Mouse (Mus musculus) intestine, embryonic 14.5 days (tissue): ENCODE results near the gene Clcn1. TPM values are rescaled to one million over a fixed set of nuclear protein-coding genes. Genes with fewer than 3 reads are reported as not detected.

Source experiments
- ATAC-seq: fragments of 200-750 bp; cut with Nextera tagmentation; replicated peaks from 2 replicates; pipeline ENCODE4 v1.8.0; 2017; ENCODE audit warnings: low read depth, moderate number of reproducible peaks, moderate TSS enrichment, moderate library complexity; ENCODE audit not compliant: low FRiP score, low TSS enrichment
- DNase-seq: peaks from one replicate; pipeline ENCODE4 v3.0.0-alpha.2; 2018; ENCODE audit warnings: low spot score
- H3K27ac ChIP-seq: fragments of 300-500 bp; sonication (generic); 2 replicates; pipeline ENCODE4 v1.5.1; 2014; ENCODE audit warnings: low read depth, mild to moderate bottlenecking, control low read depth
- H3K27me3 ChIP-seq: fragments of 300-500 bp; sonication (generic); replicated peaks from 2 replicates; pipeline ENCODE4 v1.6.1; 2014; ENCODE audit warnings: low read length, control low read depth; ENCODE audit not compliant: control insufficient read depth, insufficient read depth
- H3K36me3 ChIP-seq: fragments of 300-500 bp; sonication (generic); 2 replicates; pipeline ENCODE4 v1.6.1; 2014; ENCODE audit warnings: low read length, control low read depth; ENCODE audit not compliant: control insufficient read depth, insufficient read depth
- H3K4me1 ChIP-seq: fragments of 300-500 bp; sonication (generic); replicated peaks from 2 replicates; pipeline ENCODE4 v1.6.1; 2014; ENCODE audit warnings: low read length, control low read depth, mixed read lengths; ENCODE audit not compliant: control insufficient read depth, insufficient read depth
- H3K4me2 ChIP-seq: fragments of 300-500 bp; sonication (generic); 2 replicates; pipeline ENCODE4 v1.6.1; 2014; ENCODE audit warnings: low read length
- H3K4me3 ChIP-seq: fragments of 300-500 bp; sonication (generic); 2 replicates; pipeline ENCODE4 v1.5.1; 2014; ENCODE audit warnings: low read depth, low read length, control low read depth, mixed read lengths
- H3K9ac ChIP-seq: fragments of 300-500 bp; sonication (generic); 2 replicates; pipeline ENCODE4 v1.6.1; 2014; ENCODE audit warnings: mild to moderate bottlenecking, low read length
- H3K9me3 ChIP-seq: fragments of 300-500 bp; sonication (generic); 2 replicates; pipeline ENCODE4 v1.6.1; 2016; ENCODE audit warnings: low read length, control low read depth; ENCODE audit not compliant: control insufficient read depth
- WGBS: fragments of 180-500 bp; shearing (Covaris S2); extraction: QIAGEN DNeasy Blood & Tissue Kit; methylation state at CpG from one replicate; pipeline ENCODE4 v1.1.7; 2014; 5-methylcytosine and 5-hydroxymethylcytosine counted together
- polyA plus RNA-seq: library from polyadenylated mRNA; unstranded; fragments of >200 nt; fragmentation: Nextera tagmentation; extraction: Ambion mirVana; gene quantifications from 2 replicates; pipeline ENCODE4 v1.2.1, GENCODE M21; 2014

Gene Clcn1
- polyA plus RNA-seq, 1 experiment from 2014 or later, result 0.12 TPM

DNA sequence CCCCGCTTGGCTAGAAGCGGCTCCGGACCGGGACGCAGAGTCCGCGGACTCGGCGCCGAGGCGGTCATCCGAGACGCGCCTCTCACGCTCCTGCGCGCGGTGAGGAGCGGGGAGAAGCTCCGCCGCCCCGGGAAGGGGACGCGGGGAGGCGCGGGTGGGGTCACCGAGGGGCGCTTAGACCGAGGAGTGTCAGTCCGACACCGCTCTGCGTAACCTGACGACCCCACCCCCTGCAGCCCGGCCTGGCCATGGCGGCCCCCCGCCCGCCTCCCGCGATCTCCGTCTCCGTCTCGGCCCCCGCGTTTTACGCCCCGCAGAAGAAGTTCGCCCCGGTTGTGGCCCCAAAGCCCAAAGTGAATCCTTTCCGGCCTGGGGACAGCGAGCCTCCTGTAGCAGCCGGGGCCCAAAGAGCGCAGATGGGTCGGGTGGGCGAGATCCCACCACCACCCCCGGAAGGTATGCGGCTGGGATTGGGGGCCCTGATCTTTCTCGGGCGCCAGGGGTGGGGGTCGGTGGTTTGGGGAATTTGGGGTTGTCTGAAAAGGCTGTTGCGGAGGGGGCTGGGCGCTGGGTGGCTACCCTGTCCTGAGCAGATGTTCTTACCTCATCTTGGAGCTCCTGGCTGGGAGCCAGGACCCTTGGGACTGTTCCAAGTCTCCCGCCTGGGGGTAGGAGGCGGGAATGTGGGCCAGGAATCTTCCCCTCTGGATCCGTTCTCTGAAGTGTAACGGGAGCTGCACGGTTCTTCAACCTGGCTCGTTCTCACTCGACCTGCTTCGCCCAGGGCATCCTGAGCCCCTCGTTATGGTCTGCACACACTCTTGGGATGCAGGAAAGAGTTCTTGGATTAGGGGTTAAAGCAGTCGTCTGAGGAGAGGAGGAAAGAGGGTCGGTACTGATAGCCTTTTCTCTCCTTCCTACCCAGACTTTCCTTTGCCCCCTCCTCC, 63.8 kb downstream of the Clcn1 start:
- peak; percentile 70 for ATAC-seq
- peak overlapping the region; percentile 90 for H3K4me2 ChIP-seq
- peak overlapping the region; percentile 90 for H3K9ac ChIP-seq
- peak overlapping the region; percentile 77 for H3K4me3 ChIP-seq
- H3K9me3 ChIP-seq, result no peaks in the 10 kb centered on the region
- peaks cover 27% of the 10 kb centered on the region for H3K36me3 ChIP-seq
- H3K4me1 ChIP-seq, result peaks cover 47% of the 10 kb centered on the region
- WGBS, result under 1% methylated on average over 58 of the region's 72 CpGs
- peak overlapping the region; percentile 98 for H3K27ac ChIP-seq
- DNase-seq, result peak; percentile 93
- H3K27me3 ChIP-seq, result no peaks in the 10 kb centered on the region

DNA sequence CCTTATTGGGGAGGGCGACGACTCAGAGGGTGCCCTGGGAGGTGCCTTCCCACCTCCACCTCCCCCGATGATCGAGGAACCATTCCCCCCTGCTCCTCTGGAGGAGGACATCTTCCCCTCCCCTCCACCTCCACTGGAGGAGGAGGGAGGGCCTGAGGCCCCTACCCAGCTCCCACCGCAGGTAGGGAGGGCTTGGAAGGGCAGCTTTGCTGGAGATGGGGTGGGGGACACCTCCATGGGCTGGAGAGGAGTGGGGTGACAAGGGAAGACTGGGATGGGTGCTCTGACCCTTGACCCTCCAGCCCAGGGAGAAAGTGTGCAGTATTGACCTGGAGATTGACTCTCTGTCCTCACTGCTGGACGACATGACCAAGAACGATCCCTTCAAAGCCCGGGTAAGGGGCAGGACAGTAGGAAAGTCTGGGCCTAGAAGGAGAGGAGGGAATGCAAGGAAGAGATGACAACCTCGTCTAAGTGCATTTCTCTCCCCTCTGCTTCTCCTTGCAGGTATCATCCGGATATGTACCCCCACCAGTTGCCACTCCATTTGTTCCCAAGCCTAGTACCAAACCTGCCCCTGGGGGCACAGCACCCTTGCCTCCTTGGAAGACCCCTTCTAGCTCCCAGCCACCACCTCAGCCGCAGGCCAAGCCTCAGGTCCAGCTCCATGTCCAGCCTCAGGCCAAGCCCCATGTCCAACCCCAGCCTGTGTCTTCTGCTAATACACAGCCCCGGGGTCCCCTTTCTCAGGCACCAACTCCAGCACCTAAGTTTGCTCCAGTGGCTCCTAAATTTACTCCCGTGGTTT, 64.7 kb downstream of the Clcn1 start:
- no peaks in the 10 kb centered on the region for H3K9me3 ChIP-seq
- no peaks in the 10 kb centered on the region for H3K27me3 ChIP-seq
- peak overlapping the region; percentile 90 for H3K4me2 ChIP-seq
- ATAC-seq (no peak), DNase-seq (no peak)
- H3K9ac ChIP-seq, result peak overlapping the region; percentile 90
- H3K36me3 ChIP-seq, result peaks cover 35% of the 10 kb centered on the region
- H3K4me3 ChIP-seq, result peak overlapping the region; percentile 77
- 36% methylated on average over 13 of the region's 13 CpGs for WGBS
- no peak overlapping the region for H3K27ac ChIP-seq
- peaks cover 47% of the 10 kb centered on the region for H3K4me1 ChIP-seq

DNA sequence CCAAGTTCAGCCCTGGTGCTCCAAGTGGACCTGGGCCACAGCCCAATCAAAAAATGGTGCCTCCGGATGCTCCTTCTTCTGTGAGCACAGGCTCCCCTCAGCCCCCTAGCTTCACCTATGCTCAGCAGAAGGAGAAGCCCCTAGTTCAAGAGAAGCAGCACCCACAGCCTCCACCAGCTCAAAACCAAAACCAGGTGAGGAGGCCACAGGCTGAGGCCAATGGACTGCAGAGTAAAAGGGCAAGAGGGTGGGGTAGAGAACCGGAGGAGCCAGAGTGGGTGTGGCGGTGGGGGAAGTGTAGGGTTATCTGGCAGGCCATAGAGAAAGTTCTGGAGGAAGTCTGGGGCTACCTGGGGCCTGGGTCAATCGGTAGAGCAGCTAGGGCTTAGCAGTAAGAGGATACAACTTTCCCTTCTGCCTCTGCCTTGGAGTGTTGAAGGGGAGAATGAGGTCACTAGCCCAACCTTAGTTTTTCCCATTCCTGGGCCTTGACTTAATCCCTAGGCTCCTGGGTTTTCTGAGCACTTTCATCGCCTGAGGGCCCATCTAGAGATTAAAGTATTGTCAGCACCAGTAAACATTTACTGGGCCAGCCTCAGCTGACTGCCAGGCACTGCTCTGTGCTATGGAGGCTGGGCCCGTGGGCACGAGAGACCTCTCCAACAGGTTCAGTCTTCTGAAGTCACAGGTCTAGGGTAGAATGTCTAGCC, 65.4 kb downstream of the Clcn1 start:
- Histone ChIP-seq H3K4me3 (peak overlapping the region; percentile 77), H3K36me3 (peaks cover 42% of the 10 kb centered on the region), H3K27ac (no peak overlapping the region), H3K27me3 (no peaks in the 10 kb centered on the region), H3K9ac (no peak overlapping the region), H3K4me1 (peaks cover 47% of the 10 kb centered on the region), H3K4me2 (peak overlapping the region; percentile 90), H3K9me3 (no peaks in the 10 kb centered on the region)
- ATAC-seq (no peak), DNase-seq (no peak)
- WGBS, result 76% methylated on average over 7 of the region's 7 CpGs

DNA sequence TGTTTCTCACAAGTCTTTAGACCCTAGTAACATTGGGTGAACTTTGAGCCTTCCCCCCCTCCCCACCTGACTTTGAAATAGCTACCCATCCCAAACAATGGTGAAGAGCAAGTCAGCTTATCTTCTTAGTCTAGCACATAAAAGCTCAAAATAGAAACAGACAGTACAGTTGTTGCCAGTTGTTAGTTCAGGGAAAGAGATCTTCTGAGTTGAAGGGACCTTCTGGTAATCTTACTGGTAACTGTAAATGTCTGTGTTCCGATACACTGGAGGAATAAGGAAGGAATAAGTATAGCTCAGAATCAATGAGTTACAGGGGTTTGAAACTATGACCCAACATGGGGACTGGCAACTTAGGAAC, 66.0 kb downstream of the Clcn1 start:
- no peak overlapping the region for H3K4me3 ChIP-seq
- no peaks in the 10 kb centered on the region for H3K9me3 ChIP-seq
- no peak for DNase-seq
- H3K27ac ChIP-seq, result no peak overlapping the region
- no peaks in the 10 kb centered on the region for H3K27me3 ChIP-seq
- peaks cover 48% of the 10 kb centered on the region for H3K36me3 ChIP-seq
- no peak overlapping the region for H3K9ac ChIP-seq
- H3K4me1 ChIP-seq, result peaks cover 47% of the 10 kb centered on the region
- H3K4me2 ChIP-seq, result peak overlapping the region; percentile 90
- no peak for ATAC-seq
- 100% methylated on average over 1 of the region's 1 CpGs for WGBS

DNA sequence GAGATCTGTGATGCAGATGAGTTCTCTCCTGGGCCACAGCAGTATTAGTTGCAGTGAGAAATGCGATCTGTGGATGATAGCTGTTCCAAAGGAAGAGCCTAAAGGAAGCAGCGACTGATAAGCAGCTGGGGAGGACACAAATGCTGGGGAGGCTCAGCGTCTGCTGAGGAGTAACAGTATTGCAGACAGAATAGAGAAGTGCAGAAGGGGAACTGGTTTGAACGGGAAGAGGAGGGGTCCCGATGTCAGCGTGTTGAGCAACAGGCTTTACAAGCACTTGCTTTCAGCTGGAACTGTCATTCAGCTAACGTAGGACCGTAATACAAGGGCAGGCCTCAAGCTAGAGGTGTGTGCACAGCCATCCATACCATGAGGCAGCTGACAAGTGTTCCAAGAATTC, 66.7 kb downstream of the Clcn1 start:
- no peak overlapping the region for H3K27ac ChIP-seq
- DNase-seq (no peak), ATAC-seq (no peak)
- H3K4me1 ChIP-seq, result peaks cover 47% of the 10 kb centered on the region
- no peaks in the 10 kb centered on the region for H3K27me3 ChIP-seq
- H3K36me3 ChIP-seq, result peaks cover 55% of the 10 kb centered on the region
- no peaks in the 10 kb centered on the region for H3K9me3 ChIP-seq
- 78% methylated on average over 8 of the region's 8 CpGs for WGBS
- no peak overlapping the region for H3K9ac ChIP-seq
- H3K4me3 ChIP-seq, result no peak overlapping the region; the same call in 1 of the 2 replicates
- H3K4me2 ChIP-seq, result peak overlapping the region; percentile 7

DNA sequence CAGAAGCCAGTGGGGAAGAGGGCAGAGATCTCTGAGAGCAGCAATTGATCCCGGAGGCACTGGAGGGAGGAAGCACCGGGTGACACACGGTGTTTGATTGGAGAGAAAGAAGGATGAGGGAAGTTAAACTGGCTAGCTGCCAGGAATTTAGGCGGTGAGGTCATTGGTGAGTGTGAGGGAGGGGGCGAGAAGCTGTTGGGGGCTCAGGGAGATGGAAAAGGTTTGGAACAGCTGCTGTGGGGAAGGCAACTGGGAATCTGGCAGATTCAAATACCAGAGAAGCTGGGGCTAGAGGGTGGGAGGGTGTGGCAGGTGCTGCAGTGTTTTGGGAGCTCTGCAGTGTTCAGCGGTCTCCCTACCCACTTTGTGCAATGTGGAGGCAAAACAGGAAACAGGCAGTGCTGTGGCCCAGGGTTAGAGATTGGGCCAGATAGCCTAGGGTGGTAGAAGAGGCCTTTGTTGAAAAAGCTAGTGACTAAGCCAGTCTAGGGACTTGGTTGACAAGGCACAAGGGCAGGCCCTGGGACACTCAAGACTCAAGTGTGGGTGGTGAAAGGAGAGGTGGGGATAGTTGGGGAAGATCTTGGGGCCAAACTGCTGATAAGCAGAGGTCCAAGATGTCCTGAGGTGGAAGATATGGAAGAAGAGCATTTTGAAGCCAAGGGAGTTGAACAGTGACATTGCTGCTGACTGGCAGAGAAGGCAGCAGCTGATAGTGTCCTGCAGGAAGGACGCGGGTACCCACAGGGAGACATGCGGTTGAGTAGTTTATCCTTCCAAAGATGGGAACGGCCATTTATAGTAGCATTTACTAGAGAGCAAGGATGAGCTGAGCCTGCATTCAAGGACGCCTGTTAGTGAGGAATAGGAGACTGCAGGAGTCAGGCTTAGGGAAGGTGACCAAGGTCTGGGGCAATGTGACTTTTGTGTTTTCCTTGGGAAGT, 67.9 kb downstream of the Clcn1 start:
- no peaks in the 10 kb centered on the region for H3K27me3 ChIP-seq
- no peaks in the 10 kb centered on the region for H3K9me3 ChIP-seq
- no peak overlapping the region for H3K4me3 ChIP-seq
- WGBS, result 51% methylated on average over 11 of the region's 11 CpGs
- no peak overlapping the region for H3K27ac ChIP-seq
- no peak overlapping the region for H3K9ac ChIP-seq
- H3K4me2 ChIP-seq, result peak overlapping the region; percentile 20
- peaks cover 46% of the 10 kb centered on the region for H3K4me1 ChIP-seq
- H3K36me3 ChIP-seq, result peaks cover 66% of the 10 kb centered on the region
- no peak for DNase-seq
- ATAC-seq, result no peak

DNA sequence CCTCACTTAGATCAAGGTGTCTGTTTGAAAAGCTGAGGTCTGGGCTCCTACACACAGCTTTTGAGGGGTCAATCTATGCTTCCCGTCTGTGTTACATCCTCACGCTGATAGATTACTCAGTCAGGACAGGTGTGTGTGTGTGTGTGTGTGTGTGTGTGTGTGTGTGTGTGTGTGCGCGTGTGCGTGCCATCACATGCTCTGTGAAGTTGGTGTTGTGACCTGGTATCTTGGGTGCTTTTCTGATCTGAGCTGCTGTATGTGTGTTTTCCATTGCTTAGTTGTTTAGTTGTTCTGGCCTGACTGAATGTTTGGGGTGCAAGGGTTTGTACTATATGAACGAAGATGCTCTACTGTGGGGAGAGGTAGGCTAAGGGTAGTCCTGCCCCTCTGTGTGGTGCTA, 68.9 kb downstream of the Clcn1 start:
- Histone ChIP-seq H3K4me1 (peaks cover 46% of the 10 kb centered on the region), H3K9ac (no peak overlapping the region), H3K27ac (no peak overlapping the region), H3K36me3 (peaks cover 76% of the 10 kb centered on the region), H3K9me3 (no peaks in the 10 kb centered on the region), H3K27me3 (no peaks in the 10 kb centered on the region), H3K4me3 (no peak overlapping the region), H3K4me2 (no peak overlapping the region)
- ATAC-seq, result no peak
- DNase-seq, result no peak
- WGBS, result 89% methylated on average over 6 of the region's 6 CpGs
